Mouse (Mus musculus): ENCODE data around the gene Tfec.

The Tfec gene

DNA sequence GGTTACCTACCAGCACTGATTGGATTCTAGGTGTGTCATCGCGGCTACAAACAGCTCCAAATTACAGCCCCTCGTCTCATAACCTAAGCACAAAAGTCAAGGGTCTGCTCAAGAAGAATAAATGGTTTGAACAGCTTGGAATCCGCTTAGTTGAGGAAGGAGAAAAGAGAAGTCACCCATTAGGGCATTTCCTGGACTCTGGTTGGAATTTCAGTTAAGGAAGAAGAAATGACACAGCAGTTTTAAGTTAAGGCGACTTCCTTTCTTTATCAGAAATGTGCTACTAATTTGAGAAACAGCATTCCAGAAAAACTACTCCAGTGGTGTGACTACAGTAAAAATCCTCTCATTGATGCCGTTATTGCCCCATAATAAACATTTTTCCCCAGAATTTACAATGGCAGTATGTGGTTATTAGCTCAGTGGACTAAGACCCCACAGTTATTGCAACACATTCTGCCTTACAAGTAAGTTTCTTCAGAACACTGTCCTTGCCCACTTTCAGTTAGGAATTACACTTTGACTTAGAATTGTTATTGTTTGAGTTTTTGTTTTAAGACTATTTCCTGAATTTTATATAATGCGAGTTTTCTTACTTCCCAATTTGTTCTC lies at the start of gene Tfec:
TSS of gene Tfec (minus strand) at position 191 of the 612 bp plus-strand sequence.
- no peak for DNase-seq

GRCm38 (mm10) chr6:16947837-16948236 lies 49.6 kb upstream of the Tfec start:
- DNase-seq = no peak

- peak in 1 of 2 experiments; percentile 2 for DNase-seq
Measured at GRCm38 (mm10) chr6:16943513-16943912, 45.3 kb upstream of the Tfec start.

DNA sequence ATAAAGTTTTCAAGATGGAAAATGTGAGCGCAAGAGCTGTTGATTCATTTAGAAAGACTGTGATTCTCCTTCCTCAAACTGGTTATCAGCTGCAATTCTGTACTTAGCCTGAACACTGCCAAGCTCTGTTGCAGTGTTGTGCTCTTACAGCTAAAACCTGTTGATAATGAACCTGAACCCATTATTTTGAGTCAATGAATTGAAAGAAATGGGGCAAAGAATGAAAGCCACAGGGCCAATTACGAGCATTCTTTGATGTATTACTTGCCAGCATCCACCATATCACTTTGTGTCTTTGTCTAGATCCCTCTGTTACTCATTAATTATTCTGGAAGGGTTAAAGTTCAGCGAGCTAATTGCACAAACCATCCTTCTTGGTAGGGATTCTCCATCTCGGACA lies 44.2 kb upstream of the Tfec start:
- DNase-seq = no peak

GRCm38 (mm10) chr6:16931059-16931458 lies 32.8 kb upstream of the Tfec start:
- no peak for DNase-seq

- DNase-seq = no peak
Measured at GRCm38 (mm10) chr6:16920111-16920656, 21.9 kb upstream of the Tfec start.

DNA sequence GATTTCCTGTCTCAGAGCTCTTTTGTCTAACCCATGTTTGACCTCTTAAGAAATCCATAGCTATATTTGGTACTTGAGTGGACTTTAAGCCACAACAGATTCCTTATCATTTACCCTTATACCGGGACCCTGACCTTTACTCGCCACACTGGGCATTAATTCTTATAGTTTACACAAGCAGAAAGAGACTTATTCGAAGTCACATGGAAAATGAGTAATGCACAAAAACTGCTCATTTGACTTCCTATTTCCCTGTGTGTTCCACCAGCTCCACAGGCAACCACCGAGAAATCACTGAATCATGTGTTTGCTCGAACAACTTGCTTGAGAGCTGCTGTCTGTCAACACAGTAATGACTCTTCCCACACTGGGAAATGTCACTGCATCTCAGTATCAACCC lies 6.4 kb downstream of the Tfec start:
- no peak for DNase-seq

DNA sequence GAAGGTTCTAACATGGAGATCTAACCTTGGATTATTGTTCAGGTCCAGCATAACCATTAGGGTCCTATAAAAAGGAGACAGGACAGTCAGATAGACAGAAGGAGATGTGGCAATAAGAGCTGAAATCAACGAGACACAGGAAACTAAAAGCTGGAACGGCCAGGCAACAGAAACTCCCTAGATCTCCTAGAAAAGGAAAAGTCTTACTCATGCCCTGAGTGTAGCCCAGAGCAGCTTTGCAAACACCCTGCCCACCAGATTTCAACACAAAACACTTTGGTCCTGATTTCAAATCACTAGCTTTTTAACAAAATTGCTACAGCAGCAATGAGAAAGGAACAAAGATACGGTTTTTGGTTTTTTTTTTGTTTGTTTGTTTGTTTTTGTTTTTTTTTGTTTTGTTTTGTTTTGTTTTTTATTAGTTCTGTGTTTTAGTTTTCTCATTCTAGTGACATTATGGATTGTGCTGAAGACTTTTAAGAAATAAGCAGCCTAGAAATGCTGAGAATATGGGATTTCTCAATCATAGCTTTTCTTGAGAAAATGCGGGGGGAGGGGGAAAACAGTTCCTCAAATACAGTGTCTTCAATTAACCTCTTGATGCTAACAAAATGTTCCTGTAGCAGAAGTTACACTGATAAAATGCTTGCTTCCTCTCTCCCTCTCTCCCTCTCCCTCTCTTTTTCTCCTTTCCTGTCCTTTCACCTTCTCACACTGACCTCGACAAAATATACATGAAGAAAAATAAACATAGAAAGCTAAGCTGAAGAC lies 14.5 kb downstream of the Tfec start:
- no peak for DNase-seq

- DNase-seq = no peak
Measured at GRCm38 (mm10) chr6:16874021-16874542, 24.2 kb downstream of the Tfec start.

DNA sequence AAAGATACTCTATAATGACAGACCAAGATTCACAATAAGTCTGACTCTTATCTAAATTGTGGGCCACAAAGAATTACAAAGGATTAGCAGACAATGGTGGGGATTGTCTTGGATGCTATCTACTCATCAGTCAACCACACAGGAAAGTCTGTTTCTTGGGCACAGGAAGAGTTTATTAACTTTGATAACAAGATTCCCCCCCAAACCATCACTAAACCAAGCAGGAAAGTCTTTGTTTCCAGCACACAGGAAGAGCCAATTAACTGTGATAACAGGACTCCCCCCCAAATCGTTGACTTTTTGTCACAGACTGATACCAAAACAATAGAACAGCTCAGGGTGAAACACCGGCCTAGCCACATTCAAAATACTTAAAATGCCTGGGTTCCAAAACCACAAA lies 28.2 kb downstream of the Tfec start:
- DNase-seq = no peak

DNA sequence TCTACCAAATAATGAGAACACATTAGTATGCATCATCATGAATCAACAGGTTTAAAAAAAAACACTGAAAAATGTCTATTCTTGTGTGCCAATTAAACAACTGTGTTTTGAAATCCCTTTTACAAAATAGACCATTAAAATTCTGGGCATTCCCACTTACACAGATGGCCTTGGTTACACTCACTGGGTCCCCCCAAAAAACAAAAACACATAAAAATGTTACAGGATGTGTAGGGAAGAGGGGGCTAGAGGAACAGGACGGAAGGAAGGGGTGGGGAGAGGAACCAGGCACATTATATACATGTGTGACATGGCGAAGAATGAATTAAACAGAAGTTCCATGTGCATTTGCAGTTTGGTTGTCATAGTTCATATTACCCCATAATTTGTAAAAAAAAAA lies 29.9 kb downstream of the Tfec start:
- no peak for DNase-seq

DNA sequence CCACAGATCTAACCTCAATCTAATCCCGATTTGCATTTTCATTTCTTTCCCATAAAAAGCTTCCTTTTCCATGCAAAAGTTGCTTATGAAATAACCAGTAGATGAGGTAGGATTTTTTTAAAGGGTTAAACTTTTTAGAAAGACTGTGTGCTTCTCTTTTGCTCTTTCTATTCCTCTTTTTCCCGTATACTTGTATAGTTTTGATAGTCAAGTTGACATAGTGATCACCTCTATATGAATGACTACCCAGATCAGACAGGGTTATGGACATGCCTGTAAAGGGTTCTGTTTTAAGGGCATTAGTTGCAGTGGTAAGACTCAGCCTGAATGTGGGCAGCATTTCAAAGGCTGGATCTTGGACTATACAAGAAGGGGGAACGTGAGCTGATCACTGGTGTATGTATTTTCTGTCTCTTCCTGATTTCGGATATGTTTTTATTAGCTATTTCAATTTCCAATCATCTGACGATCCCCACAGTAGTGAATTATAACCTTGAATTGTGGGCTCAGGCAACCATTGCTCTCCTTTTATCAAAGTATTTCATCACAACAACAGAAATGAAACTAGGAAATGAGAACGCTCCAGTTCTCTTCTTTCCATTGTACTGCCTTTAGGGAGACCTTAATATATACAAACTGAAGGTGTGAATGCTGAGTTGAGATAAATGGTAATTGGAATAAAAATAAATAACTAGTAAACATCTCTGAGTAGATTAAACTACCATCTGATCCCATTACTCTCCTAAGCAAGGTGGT lies 35.3 kb downstream of the Tfec start:
- no peak for DNase-seq

- DNase-seq = no peak
Measured at GRCm38 (mm10) chr6:16862050-16862449, 36.2 kb downstream of the Tfec start.

DNA sequence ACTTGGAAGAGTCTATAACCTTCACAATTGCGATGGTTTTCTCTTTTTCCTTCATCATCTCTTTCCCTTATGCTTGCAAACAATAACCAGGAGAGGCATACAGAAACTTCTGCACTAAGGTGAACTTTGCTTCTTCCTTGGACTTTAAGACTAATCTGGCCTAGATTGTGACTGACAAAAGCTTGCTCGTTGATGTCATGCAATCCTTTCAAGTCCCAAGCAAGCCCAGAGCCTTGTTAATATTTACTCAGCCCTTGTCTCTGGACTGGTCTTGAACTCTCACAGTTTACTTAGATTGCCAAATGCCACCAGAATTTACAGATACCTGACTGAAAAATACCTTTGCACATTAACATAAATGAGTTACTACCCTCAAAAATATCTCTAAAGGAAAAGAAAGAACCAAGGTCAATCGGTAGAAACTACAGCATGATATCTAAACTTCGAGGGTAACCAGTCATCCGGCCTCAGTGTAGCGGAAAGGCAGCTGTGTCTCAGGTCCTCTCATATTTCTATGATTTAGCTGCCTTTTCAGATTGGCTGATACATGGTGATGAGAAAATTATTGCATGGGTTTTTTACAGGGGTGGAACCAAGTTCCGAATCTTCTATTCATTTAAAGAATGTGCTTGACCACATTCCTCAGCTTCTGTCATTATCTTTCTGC lies 42.2 kb downstream of the Tfec start:
- peak; percentile 22 to 84 for DNase-seq

- DNase-seq = no peak
Measured at GRCm38 (mm10) chr6:16854977-16855376, 43.3 kb downstream of the Tfec start.

DNA sequence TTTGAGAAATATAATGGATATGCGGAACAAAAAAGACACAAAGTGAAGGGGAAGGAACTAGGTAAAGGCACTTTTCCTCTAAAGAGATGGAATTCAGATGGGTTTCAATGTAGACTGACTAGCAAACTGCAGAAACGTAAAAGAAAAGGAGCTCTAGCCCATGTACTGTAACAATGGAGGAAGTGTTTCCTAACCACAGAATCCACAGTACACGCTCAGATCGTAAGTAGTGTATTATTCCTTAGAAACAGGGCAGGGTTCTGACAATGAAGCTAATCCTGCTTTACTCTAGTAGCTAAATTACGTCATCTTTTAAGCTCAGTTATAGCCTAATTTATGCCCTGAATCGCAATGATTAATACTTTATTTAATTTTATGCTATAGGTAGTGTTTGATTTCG lies 51.7 kb downstream of the Tfec start:
- no peak for DNase-seq

- DNase-seq = no peak
Measured at GRCm38 (mm10) chr6:16835631-16836030, 62.6 kb downstream of the Tfec start.

- no peak for DNase-seq
Measured at GRCm38 (mm10) chr6:16828304-16828703, 69.9 kb downstream of the Tfec start.

GRCm38 (mm10) chr6:16821985-16822384 lies 76.3 kb downstream of the Tfec start:
- no peak for DNase-seq

GRCm38 (mm10) chr6:16806302-16806701 lies 91.9 kb downstream of the Tfec start:
- no peak for DNase-seq

GRCm38 (mm10) chr6:16797669-16798068 lies 100.6 kb downstream of the Tfec start:
- peak; percentile 35 to 51 for DNase-seq

- no peak for DNase-seq
Measured at GRCm38 (mm10) chr6:16796914-16797313, 101.3 kb downstream of the Tfec start.

GRCm38 (mm10) chr6:16794036-16794435 lies 104.2 kb downstream of the Tfec start:
- DNase-seq = no peak
